In genomic region chr9:105778741-105779140, GRCm38 (mm10) we compare ENCODE assay signal across 17 mouse cellular contexts. TPM values are rescaled to one million over a fixed set of nuclear protein-coding genes. Genes with fewer than 3 reads are reported as not detected.
"Had no signal": no experiment of that assay in that cellular context is flagged by ENCODE, and none has a peak within 500 bp of the region (broad histone marks: within the 10 kb centered on the region; RNA-seq: fewer than 3 reads in every experiment).

No protein-coding gene starts in this region.

- H3K4me2 ChIP-seq: neural tube, embryonic 13.5 days; neural tube, embryonic 15.5 days; stomach, embryonic 15.5 days had no signal

- H3K27ac ChIP-seq: neural tube, embryonic 13.5 days; neural tube, embryonic 15.5 days; stomach, embryonic 15.5 days; stomach, postnatal 0 days had no signal

- DNase-seq: retina, postnatal 1 day; right cerebral cortex, adult 18-20 months; right cerebral cortex, postnatal 14 days; right cerebral cortex, postnatal 25 days; right cerebral cortex, postnatal 4 days; spleen, adult 18-20 months; thymus, adult 18-20 months; thymus, adult 2 months; thymus, postnatal 14 days; thymus, postnatal 25 days; thymus, postnatal 36 days; thymus, postnatal 4 days had no signal

- H3K36me3 ChIP-seq: neural tube, embryonic 13.5 days; neural tube, embryonic 15.5 days; stomach, embryonic 15.5 days had no signal

- H3K9ac ChIP-seq: neural tube, embryonic 13.5 days; neural tube, embryonic 15.5 days; stomach, embryonic 15.5 days had no signal

- H3K27me3 ChIP-seq: neural tube, embryonic 13.5 days; neural tube, embryonic 15.5 days; stomach, embryonic 15.5 days had no signal

- H3K4me3 ChIP-seq: neural tube, embryonic 13.5 days; neural tube, embryonic 15.5 days; stomach, embryonic 15.5 days had no signal

- H3K4me1 ChIP-seq: stomach, embryonic 15.5 days had no signal

- H3K9me3 ChIP-seq: neural tube, embryonic 13.5 days; neural tube, embryonic 15.5 days; stomach, embryonic 15.5 days had no signal

RNA-seq across cellular contexts. Expression of gene Col6a6, which starts 49.2 kb away (rescaled TPM):
- polyA plus RNA-seq: small intestine, adult 2 months had no signal
